Mouse (Mus musculus) liver, embryonic 11.5 days (tissue): ENCODE results near the gene Tanc1. TPM values are rescaled to one million over a fixed set of nuclear protein-coding genes. Genes with fewer than 3 reads are reported as not detected.

Experiments
- ATAC-seq: fragments of 200-750 bp; cut with Nextera tagmentation; replicated peaks from 2 replicates; pipeline ENCODE4 v1.8.0; 2017; ENCODE audit warnings: moderate number of reproducible peaks, mild to moderate bottlenecking, moderate TSS enrichment, moderate library complexity; ENCODE audit not compliant: low FRiP score
- DNase-seq: peaks from one replicate; pipeline ENCODE4 v3.0.0-alpha.2; 2017; ENCODE audit warnings: low spot score
- H3K27ac ChIP-seq: fragments of 300-500 bp; sonication (generic); 2 replicates; pipeline ENCODE4 v1.5.1; 2014; ENCODE audit warnings: mild to moderate bottlenecking, low read depth, low read length, control low read depth
- H3K27me3 ChIP-seq: fragments of 300-500 bp; sonication (generic); replicated peaks from 2 replicates; pipeline ENCODE4 v1.6.1; 2014; ENCODE audit warnings: low read length, mixed read lengths; ENCODE audit not compliant: control insufficient read depth, insufficient read depth
- H3K36me3 ChIP-seq: fragments of 300-500 bp; sonication (generic); 2 replicates; pipeline ENCODE4 v1.6.1; 2014; ENCODE audit warnings: mild to moderate bottlenecking, low read length, moderate library complexity, mixed read lengths; ENCODE audit not compliant: control insufficient read depth, insufficient read depth
- H3K4me1 ChIP-seq: fragments of 300-500 bp; sonication (generic); replicated peaks from 2 replicates; pipeline ENCODE4 v1.6.1; 2014; ENCODE audit warnings: low read length, mixed read lengths; ENCODE audit not compliant: control insufficient read depth, insufficient read depth
- H3K4me2 ChIP-seq: fragments of 300-500 bp; sonication (generic); 2 replicates; pipeline ENCODE4 v1.6.1; 2014; ENCODE audit warnings: mild to moderate bottlenecking, control low read depth, moderate library complexity
- H3K4me3 ChIP-seq: fragments of 300-500 bp; sonication (generic); 2 replicates; pipeline ENCODE4 v1.5.1; 2014; ENCODE audit warnings: low read depth, low read length, control low read depth
- H3K9ac ChIP-seq: fragments of 300-500 bp; sonication (generic); 2 replicates; pipeline ENCODE4 v1.6.1; 2014; ENCODE audit warnings: low read depth, low read length, control low read depth
- H3K9me3 ChIP-seq: fragments of 300-500 bp; sonication (generic); 2 replicates; pipeline ENCODE4 v1.6.1; 2016; ENCODE audit warnings: low read length, inconsistent platforms, mixed read lengths; ENCODE audit not compliant: control insufficient read depth
- WGBS: fragments of 180-500 bp; shearing (Covaris S2); extraction: QIAGEN DNeasy Blood & Tissue Kit; methylation state at CpG from one replicate; pipeline ENCODE4 v1.1.7; 2014; 5-methylcytosine and 5-hydroxymethylcytosine counted together
- polyA plus RNA-seq: library from polyadenylated mRNA; unstranded; fragments of >200 nt; fragmentation: Nextera tagmentation; extraction: Ambion mirVana; gene quantifications from 2 replicates; pipeline ENCODE4 v1.2.1, GENCODE M21; 2014

The Tanc1 gene
- polyA plus RNA-seq, 1 experiment from 2014 or later, result 12.5 TPM

GRCm38 (mm10) chr2:59675270-59675995 lies 63.6 kb downstream of the Tanc1 start:
- Histone ChIP-seq H3K4me2 (no peak overlapping the region), H3K36me3 (no peaks in the 10 kb centered on the region), H3K9me3 (no peaks in the 10 kb centered on the region), H3K9ac (no peak overlapping the region), H3K4me1 (peaks cover 43% of the 10 kb centered on the region), H3K4me3 (no peak overlapping the region), H3K27me3 (no peaks in the 10 kb centered on the region), H3K27ac (no peak overlapping the region; the same call in 1 of the 2 replicates)
- DNase-seq (no peak), ATAC-seq (peak; percentile 32; the same call in 1 of the 2 replicates)
- WGBS, result 58% methylated on average over 17 of the region's 17 CpGs

GRCm38 (mm10) chr2:59676041-59676440 lies 64.2 kb downstream of the Tanc1 start:
- peaks cover 38% of the 10 kb centered on the region for H3K4me1 ChIP-seq
- 74% methylated on average over 6 of the region's 6 CpGs for WGBS

DNA sequence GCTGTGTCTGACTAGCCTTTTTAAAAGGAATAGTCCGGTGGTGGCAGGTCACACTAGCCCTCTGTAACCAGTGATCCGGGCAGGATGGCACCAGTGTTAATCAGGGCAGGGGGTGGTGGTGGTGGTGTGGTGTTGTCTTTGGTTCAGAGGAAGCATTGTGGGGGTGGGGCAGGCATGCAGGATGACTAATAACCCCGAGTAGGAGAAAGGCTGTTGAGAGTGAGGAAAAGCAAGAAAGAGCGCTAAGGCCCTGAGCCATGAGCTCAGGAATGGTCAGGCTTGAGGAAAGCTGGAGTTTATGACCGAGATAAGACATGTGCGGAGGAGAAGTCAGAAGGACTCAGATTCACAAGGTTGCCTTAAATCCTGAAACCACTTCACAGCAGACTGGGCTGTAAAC lies 64.6 kb downstream of the Tanc1 start:
- 46% methylated on average over 6 of the region's 6 CpGs for WGBS
- peak overlapping the region; percentile 25; the same call in 1 of the 2 replicates for H3K27ac ChIP-seq
- no peak for ATAC-seq

More at GRCm38 (mm10) chr2:59676041-59676440, 64.2 kb downstream of the Tanc1 start:
- H3K36me3 ChIP-seq, result no peaks in the 10 kb centered on the region
- ATAC-seq (no peak), DNase-seq (no peak)
- H3K4me3 ChIP-seq, result no peak overlapping the region
- 0 out of 2 replicates have a peak overlapping the region, but pooled peaks have one; percentile 25 for H3K27ac ChIP-seq
- H3K9me3 ChIP-seq, result no peaks in the 10 kb centered on the region
- no peaks in the 10 kb centered on the region for H3K27me3 ChIP-seq
- H3K4me2 ChIP-seq, result no peak overlapping the region
- no peak overlapping the region for H3K9ac ChIP-seq

GRCm38 (mm10) chr2:59679424-59680020 lies 67.7 kb downstream of the Tanc1 start:
- ATAC-seq (no peak), DNase-seq (no peak)
- H3K27ac ChIP-seq, result no peak overlapping the region
- no peaks in the 10 kb centered on the region for H3K27me3 ChIP-seq
- H3K36me3 ChIP-seq, result no peaks in the 10 kb centered on the region
- no peaks in the 10 kb centered on the region for H3K9me3 ChIP-seq
- H3K4me1 ChIP-seq, result peaks cover 17% of the 10 kb centered on the region
- H3K4me3 ChIP-seq, result no peak overlapping the region
- H3K4me2 ChIP-seq, result no peak overlapping the region
- no peak overlapping the region for H3K9ac ChIP-seq
- 88% methylated on average over 10 of the region's 10 CpGs for WGBS

More for the DNA sequence above, 64.6 kb downstream of the Tanc1 start:
- Histone ChIP-seq H3K4me3 (no peak overlapping the region), H3K36me3 (no peaks in the 10 kb centered on the region), H3K9me3 (no peaks in the 10 kb centered on the region), H3K4me1 (peaks cover 36% of the 10 kb centered on the region), H3K9ac (no peak overlapping the region), H3K4me2 (no peak overlapping the region), H3K27me3 (no peaks in the 10 kb centered on the region)
- DNase-seq, result no peak

DNA sequence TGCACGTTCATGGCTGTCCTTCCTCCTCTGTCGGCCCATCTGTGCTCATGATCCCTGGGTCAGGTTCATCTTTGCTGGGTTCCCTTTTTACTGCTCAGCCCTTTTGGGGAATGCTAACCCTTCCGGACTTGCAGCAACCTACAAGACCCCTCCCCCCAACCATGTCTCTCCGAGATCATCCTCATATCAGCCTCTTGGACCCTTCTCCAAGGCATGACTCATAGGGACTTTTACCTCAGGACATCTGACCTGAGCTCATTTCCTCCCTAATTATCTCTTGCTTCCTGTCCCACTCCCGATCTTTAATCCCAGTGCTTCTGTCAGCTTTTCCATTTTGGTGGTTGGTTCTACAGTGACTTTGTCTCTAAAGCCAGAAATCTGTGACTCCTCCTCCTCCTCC lies 68.9 kb downstream of the Tanc1 start:
- Histone ChIP-seq H3K36me3 (no peaks in the 10 kb centered on the region), H3K9ac (no peak overlapping the region), H3K27me3 (no peaks in the 10 kb centered on the region), H3K9me3 (no peaks in the 10 kb centered on the region), H3K4me1 (peaks cover 13% of the 10 kb centered on the region), H3K4me2 (no peak overlapping the region), H3K27ac (no peak overlapping the region), H3K4me3 (no peak overlapping the region)
- no peak for DNase-seq
- ATAC-seq, result no peak
- WGBS, result 46% methylated on average over 5 of the region's 5 CpGs

DNA sequence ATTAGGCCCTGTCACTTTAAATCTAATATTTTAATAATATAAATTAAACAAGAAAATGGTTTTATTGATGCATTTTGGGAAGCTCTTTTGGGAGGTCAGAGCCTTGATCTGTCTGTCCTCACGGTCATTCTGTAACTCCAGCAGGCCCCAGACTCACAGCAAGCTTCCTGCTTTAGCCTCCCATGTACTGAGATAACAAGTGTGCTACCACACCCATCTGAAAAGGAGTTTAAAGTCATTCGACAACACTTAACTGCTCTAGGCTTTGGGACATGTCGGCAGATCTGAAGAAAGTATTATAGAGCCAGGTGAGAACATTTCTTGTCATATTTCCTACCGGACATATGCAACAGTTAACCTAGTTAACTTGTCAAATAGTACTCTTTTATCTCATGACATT lies 69.3 kb downstream of the Tanc1 start:
- Histone ChIP-seq H3K27me3 (no peaks in the 10 kb centered on the region), H3K4me3 (no peak overlapping the region), H3K4me1 (peaks cover 11% of the 10 kb centered on the region), H3K9me3 (no peaks in the 10 kb centered on the region), H3K36me3 (no peaks in the 10 kb centered on the region), H3K27ac (no peak overlapping the region), H3K9ac (no peak overlapping the region), H3K4me2 (no peak overlapping the region)
- ATAC-seq (no peak), DNase-seq (no peak)
- WGBS, result 58% methylated on average over 4 of the region's 4 CpGs

GRCm38 (mm10) chr2:59684864-59685605 lies 73.2 kb downstream of the Tanc1 start:
- H3K27ac ChIP-seq, result no peak overlapping the region
- H3K36me3 ChIP-seq, result no peaks in the 10 kb centered on the region
- no peak overlapping the region for H3K4me2 ChIP-seq
- ATAC-seq (no peak), DNase-seq (no peak)
- H3K9me3 ChIP-seq, result no peaks in the 10 kb centered on the region
- H3K4me3 ChIP-seq, result no peak overlapping the region
- WGBS, result 84% methylated on average over 16 of the region's 16 CpGs
- H3K4me1 ChIP-seq, result peaks cover 3% of the 10 kb centered on the region; the same call in 1 of the 2 replicates
- no peak overlapping the region for H3K9ac ChIP-seq
- no peaks in the 10 kb centered on the region for H3K27me3 ChIP-seq

DNA sequence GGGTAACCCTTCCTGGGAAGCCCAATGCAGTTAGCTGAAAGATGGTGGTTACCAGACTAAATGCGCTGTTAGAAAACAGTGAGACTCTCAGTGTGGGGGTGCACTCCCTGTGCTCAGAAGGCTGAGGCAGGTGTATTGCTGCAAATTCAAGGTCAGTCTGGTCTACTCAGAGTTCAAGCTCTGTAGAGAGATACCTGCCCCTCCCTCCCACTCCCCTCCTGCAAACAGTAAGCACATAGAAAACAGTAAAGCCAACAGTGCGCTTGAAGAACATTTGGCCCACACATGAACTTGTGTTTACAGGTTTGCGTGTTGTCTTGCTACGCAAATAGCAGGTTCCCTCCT lies 73.7 kb downstream of the Tanc1 start:
- Histone ChIP-seq H3K36me3 (no peaks in the 10 kb centered on the region), H3K27me3 (no peaks in the 10 kb centered on the region), H3K27ac (no peak overlapping the region), H3K9ac (no peak overlapping the region), H3K4me2 (no peak overlapping the region), H3K9me3 (no peaks in the 10 kb centered on the region), H3K4me3 (no peak overlapping the region), H3K4me1 (peaks cover 3% of the 10 kb centered on the region; the same call in 1 of the 2 replicates)
- 95% methylated on average over 4 of the region's 4 CpGs for WGBS
- no peak for ATAC-seq
- DNase-seq, result no peak
